Mouse (Mus musculus) heart, adult 8-10 months (tissue): ENCODE measurements around the gene Bcl10. TPM values are rescaled to one million over a fixed set of nuclear protein-coding genes. Genes with fewer than 3 reads are reported as not detected.
"Not testable (repeated sequence)": the region's sequence is repeated elsewhere in the genome, so short reads cannot be mapped to it uniquely, and the experiment has no call there.

Source experiments
- DNase-seq: peaks from one replicate; pipeline ENCODE4 v3.0.0; 2022; ENCODE audit warnings: low spot score
- total RNA-seq, 4 experiments: library from RNA; stranded (reverse); gene quantifications; 2 replicates each; pipeline ENCODE4 v1.2.4; 2022

Bcl10 gene
- 10 to 100 TPM; 14.9 to 17.6 (median 16.5) TPM for total RNA-seq

DNA sequence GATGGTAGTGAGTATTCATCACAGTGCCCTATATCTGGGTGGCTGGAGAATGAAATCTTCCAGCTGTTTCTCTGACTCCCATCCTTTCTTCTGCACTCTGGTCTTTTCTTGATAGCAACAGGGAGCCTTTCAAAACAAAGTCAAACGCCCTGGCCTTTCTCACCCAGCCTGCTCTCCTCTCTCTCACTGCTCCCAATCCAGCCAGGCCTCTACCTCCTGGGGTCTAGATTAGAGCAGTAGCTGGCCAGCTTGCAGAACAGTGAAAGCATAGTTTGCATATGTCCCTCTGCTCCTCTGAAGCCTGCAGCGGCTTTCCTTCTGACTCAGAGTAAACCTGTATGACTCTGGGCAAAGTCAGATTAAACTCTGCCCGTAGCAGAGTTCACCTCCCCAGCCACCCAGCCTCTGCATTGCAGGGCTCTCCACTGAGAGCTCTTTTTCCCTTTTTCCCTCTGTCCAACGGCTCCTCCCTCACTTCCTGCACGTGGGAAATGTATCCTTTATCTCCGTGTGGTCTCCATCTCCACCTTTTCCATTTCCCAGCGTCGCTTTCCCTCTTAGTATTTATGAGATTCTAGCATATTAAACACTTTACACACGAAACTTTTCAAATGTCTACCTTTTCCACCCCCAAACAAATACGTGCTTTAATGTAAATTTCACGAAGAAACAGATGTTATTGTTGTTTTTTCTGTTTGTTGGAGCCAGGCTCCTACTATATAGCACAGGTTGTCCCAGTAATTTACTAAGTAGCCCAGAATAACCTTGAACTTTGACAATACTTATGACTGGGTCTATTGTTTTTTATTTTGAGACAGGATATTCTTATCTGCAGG is at the start of gene Bcl10:
Gene Bcl10, plus strand, starts transcription at position 786 of the 836 bp plus-strand sequence.
- DNase-seq = no peak

DNA sequence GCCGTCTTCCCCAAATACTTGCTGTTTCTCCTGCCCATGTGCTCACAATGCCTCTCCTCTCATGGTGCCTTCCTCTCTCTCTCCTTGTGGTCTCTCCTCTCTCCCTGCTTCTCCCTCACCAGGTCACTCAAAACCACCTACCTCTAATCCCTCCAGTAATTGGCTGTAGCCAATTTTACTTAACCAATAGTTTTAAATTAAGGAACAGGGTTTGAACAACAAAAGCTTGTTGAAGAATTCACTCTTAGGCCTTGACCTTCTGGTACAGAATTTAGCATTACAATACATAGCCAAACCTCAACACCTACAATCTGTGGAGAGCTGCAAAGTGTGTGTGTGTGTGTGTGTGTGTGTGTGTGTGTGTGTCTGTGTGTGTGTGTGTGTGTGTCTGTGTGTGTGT is 49.3 kb upstream of the Bcl10 start:
- no peak for DNase-seq

DNA sequence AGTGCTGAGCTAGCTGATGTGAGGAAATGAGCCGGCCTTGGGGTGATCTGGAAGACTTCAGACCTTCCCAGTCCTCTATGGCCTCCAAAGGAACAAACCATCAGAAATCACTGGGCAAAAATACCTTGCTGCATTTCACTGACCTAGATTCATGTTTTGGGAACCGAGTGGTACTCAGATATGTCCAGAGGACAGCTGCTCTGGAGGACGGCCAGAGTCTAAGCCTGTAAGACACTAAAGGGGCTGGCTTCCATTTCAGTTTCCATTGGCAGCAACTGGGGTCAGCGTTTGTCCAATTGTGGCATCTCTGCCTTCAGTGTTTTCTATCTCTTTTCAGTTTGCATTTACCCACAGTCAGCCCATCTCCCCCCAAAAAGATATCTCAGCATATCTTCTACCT is 48.5 kb upstream of the Bcl10 start:
- DNase-seq = peak; percentile 59

DNA sequence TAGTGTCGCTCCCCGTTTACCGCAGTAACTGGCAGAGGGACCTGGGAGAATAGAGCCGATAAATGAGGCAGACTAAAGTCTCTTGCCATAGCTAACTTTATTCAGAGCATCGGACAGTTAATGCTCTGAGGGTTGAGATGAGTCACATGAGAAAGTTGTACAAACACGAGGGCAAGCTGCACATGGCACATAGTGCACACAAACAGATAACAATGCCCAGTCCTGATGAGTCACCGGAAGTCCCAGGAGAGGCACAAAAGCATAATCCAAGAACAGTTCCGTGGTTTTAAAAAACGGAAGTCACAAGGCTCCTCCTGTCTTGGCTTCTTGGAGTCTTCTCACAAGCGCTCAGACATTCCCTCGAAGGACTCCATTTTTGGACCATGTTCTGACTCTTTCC is 46.5 kb upstream of the Bcl10 start:
- no peak for DNase-seq

- DNase-seq = not testable (repeated sequence)
Observed at GRCm38 (mm10) chr3:145878867-145879266, 43.7 kb upstream of the Bcl10 start.

DNA sequence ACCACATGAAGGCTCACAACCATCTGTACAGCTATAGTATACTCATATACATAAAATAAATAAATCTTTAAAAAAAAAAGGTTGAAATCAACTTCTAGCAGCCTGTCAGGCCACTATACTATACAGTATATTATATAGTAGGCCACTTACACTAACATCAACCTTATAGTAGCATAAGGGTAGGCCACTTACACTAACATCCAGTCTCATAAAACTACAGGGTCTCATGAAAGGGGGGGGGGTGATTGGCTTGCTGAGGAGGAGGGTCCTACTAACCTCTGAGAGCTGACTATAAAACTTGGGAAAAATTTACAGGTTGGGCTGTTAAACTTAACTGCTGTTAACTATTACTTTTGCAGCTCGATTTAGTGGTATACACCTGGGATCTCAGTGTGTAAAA is 42.3 kb upstream of the Bcl10 start:
- DNase-seq = no peak

DNA sequence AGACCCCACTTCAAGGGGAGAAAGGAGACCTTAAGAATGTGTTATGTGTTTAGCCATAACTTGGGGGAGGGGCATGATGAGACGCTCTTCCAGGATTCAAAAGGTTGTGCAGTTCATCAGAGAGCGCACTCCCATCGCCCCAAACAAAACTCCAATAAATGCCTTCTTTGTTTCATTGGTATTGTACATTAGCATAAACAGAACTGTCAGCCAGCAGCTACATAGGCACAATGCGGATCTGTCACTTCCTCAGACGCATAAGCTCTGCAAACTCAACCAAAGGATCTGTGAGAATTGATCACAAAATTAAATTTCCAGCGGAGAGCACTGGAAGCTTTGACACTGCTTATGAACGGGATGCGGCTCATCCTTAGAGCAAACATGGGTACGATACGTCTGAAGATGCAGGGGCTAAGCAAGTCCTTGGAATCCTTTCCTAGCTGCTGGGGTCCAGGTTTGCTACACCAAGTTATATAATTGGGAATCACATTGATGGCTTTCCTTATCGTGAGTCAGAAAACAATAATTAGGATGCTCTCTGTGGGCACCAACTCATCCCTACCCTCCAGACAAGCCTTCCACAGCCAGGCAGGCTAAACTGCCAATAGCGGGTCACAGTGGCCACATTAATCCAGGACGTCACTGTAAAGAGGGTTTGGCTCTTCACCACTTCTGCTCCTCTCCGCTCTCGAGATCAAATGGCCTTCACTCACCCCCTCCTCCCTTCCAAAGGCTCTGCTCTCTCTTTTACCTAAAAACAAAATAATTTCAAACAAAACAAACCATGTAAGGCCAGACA is 40.3 kb upstream of the Bcl10 start:
- DNase-seq = no peak

GRCm38 (mm10) chr3:145883233-145883632 is 39.4 kb upstream of the Bcl10 start:
- DNase-seq = no peak

DNA sequence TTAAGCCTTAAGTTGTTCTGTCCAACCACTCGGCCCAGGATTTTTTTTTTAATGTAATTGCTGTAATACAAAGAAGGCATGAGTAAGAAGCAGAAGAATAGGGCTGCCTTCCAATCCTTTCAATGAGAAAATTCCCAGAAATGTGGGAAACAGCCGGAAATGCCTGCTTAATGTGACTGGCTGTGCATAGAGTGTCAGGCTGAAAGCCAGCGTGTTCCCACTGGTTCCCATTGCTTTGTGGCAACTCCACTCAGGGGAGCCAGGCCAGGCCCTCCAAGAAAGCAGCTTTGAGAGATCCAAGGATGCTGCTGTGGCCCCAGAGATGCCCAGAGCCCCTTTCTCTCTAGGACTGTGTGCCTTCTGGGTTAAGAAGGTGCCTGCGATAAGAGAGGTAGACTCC is 37.2 kb upstream of the Bcl10 start:
- no peak for DNase-seq

- peak; percentile 75 for DNase-seq
Observed at GRCm38 (mm10) chr3:145885851-145886464, 36.6 kb upstream of the Bcl10 start.

GRCm38 (mm10) chr3:145887430-145887971 is 35.1 kb upstream of the Bcl10 start:
- DNase-seq = no peak

DNA sequence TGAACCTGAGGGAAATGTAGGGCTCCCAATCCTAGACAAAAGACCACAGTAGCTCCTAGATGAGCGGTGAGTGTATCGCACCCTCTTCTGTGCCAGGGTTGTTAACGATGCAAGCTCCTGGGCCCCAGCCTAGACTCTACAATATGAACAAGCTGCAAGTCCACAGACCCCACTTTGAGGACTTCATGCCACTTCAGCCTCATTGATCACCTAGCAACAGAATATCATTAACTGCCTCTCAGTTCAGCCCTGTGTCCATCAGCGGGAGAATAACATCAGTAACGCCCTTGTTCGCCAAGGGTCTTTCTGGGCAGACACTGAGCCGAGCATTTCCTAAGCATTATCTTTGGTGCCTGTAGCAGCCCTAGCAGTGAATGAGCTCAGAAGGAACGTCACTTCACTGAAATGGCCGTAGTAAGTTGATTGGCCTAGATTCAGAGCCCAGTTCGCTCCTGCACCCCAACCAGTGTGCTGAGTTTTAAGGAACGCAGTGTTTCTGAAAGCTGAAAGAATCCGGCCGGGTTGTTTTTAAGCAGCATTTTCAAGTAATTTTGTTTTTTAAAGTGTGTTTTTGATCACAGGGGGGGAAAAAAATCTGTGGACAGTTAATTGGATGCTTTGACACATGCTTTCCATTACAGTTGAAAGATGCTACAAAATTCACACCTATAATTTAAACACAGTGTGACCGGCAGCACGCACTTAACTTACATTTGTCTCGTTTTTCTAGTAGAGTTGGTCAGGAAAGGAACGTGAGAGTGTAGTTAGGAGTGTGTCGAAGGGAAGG is 32.1 kb upstream of the Bcl10 start:
- no peak for DNase-seq

DNA sequence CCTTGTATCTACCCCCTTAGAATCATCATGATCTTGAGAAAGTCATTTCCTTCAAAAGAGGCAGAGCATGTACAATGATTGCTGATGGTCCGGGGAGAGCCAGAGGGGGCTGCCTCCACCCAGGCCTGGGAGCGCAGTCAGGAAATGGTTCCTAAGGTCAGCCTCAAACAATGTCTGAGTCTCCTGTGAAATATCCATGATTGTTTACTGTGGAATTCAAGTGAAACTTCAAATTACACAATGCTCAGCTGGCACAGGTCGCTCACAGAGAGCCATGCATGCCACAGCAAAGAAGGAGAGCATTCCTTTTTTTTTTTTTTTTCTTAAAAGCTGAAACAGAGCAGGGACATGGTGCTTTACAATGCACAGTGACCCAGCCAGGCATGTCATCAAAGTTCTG is 30.2 kb upstream of the Bcl10 start:
- no peak for DNase-seq

DNA sequence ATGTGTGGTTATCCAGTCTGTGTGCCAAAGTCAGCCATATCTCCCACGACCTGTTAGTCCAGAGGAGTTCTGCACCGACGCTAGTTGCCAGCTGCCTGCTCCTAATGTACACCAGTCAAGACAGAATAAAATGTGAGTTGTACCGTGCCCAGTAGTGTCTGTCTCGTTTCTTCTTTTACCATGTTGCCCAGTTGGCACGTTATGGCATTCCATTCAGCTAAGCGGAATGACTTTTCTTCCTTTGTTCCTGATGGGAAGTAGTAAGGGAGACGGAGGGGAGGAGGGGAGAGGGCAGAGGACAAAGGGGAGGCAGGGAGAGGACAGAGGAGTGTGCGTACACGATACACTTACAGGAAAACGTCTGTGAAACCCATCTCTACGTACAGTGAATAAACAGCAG is 28.5 kb upstream of the Bcl10 start:
- DNase-seq = no peak

DNA sequence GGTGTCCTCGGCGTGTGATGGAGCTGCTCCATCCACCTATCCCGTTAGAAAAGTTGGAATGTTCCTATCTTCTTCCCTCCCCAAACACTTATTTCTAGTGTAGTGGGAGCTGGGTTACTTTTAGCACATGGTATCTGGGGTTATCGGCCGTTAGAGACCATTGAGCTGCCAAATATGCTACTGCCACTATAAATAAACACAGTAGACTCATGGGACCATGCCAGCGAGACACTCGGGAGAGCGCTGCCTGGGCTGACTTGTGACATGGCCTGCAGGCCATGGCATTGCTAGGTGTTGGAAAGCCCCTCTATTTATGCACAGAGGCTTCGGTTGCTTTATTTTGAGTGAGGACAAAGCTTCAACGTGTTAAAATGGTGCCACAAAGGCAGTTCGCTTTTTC is 24.9 kb upstream of the Bcl10 start:
- DNase-seq = peak; percentile 69

DNA sequence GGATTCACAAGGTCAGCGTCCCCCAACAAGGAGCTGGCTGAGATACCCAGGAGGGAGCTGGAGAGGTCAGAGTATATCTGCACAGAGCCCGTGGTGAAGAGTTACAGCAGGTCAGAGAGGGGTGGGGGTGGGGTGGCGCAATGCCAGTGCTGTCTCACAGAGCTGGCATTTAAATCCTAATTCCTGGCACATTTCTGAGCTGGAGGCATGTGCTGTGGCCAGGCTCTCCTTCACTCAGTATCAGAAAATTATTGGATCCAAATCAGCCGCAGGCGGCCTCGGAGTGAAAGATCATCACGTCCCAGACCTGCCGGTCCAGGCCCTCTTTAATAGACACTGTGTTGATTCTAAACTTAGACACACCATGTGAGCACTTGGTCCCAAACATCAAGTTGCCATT is 22.8 kb upstream of the Bcl10 start:
- DNase-seq = peak; percentile 77

DNA sequence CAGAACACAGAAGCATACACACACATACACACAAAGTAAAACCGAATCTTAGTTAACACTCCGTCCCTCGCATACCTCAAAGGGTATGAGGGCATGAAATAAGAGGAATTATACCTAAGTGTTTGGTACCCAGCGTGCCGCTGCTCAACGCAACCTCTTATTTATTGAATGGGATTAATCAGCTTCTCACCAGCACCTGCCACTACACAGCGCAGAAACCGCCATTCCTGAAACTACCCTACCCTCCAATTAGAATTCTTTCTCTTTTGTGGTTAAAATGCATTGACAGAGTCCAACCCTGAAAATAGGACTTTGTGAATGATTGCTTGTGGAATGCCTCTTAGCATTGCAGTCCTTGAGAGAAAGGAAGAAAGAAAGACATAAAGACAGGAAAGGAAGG is 19.1 kb upstream of the Bcl10 start:
- DNase-seq = no peak

- DNase-seq = peak; percentile 68
Observed at GRCm38 (mm10) chr3:145904850-145905776, 17.5 kb upstream of the Bcl10 start.

GRCm38 (mm10) chr3:145906582-145906981 is 16.0 kb upstream of the Bcl10 start:
- no peak for DNase-seq

DNA sequence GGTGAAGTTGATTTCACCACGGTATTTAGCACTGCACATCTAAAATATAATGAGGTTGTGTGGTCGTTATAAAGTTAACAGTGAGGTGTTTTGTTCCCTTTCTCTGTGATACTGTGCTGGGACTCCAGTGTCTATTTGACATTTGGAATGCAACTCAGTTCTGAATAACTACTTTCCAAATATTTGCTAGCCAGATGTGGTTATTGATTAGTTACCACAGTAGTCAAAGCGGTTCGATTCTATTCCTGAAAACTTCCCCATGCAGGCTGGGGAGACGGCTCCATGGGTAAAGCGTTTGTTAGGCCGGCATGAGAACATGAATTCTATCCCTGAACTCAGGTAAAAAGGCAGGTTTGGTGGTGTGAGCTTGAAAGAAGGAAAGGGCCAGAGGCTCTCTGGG is 10.1 kb upstream of the Bcl10 start:
- no peak for DNase-seq
